Mouse (Mus musculus) granulocyte monocyte progenitor cell, adult 5-6 weeks (primary cell): ENCODE measurements around the gene Nr3c2. TPM values are rescaled to one million over a fixed set of nuclear protein-coding genes. Genes with fewer than 3 reads are reported as not detected.

Source experiments
- ATAC-seq: replicated peaks from 2 replicates; pipeline ENCODE4 v1.8.0; 2016; ENCODE audit warnings: mild to moderate bottlenecking, moderate TSS enrichment, inconsistent platforms; ENCODE audit not compliant: poor library complexity, severe bottlenecking
- total RNA-seq, 2 experiments: library from RNA; stranded (forward) in 1 of 2; stranded (reverse) in 1 of 2; fragments of 200-712, 200-1000 nt in 1 of 2; fragments of >200 nt in 1 of 2; fragmentation: Nextera tagmentation in 1 of 2; gene quantifications; 2 replicates each; pipeline ENCODE4 v1.2.3; 2014 to 2017

Nr3c2 gene
- total RNA-seq (2014; fragmentation: Nextera tagmentation) (0.11 TPM in 1 of 2 replicates, not detected in the other), total RNA-seq (2017) (0.04 and 0.05 TPM in 2 replicates)

DNA sequence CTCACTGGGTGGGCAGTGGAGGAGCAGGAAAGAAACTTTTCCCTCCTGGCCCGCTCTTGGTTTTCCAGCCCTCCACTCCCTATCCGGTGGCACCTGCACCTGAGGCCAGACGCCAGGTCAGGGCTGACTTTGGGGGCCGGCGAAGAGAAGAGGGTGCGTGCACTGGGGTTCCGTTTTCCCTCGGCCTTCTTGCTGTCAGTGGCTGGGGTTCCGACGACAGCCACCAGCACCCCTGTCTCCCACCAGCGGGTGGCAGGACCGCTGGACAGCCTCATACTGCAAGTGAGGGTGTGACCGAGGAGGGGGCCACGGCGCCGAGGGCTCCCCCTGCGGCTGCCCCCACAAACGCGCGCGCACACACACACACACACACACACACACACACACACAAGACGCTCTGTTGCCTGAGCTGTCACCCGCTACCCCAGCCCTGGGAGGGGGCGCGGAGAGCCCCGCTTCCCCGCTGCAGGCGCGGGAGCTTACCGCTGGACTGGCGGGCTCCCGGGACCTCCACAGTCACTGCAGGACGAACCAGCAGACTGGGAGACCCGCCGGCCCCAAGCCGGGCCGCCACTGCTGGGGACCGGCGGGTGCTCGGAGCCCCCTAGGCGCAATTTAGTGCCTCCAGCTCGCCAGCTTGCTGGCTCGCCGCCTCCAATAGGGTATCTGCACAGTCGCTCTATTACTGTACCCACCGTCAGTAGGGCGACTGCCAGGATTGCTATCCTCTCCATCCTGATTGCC, at the start of gene Nr3c2:
Gene Nr3c2 (plus strand): TSS at position 32 of the 744 bp plus-strand sequence.
- ATAC-seq, result peak; percentile 31

DNA sequence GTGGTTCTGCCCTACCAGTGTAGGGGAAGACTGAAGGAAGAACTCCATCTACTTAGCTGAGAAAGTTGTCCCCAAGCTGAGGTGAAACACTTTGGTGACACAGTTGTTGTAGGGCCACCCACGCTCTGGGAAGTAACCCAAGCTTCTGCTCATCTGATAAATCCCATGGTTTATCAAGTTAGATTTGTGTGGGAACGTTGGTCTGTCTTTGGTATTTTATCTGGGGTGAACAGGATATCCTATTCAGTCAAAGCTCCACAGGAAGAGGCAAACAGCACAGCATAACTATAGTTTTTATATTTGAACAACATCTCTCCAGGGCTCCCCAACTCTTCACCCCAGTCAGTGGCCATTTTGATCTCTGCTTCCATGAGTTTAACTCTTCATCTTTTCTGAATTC, 40.7 kb upstream of the Nr3c2 start:
- no peak for ATAC-seq

DNA sequence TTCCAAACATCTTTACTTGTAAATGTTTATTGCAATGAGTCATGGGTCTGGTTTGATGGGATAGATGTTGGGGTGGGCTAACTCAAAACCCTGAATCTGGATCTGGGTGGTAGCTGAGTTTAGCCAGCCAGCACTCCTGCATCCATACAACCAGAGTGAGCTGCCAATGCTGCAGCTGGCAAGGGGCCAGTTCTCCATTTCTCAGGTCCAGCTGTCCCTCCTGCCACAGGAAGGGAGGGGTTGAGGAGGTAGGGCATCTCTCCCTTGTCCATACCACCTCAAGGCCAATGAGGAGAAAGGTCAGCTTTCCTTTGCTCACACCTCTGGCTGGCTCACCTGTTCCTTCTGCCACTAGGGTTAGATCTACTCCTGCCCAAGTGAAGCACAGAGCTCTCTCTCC, 39.5 kb upstream of the Nr3c2 start:
- no peak for ATAC-seq

DNA sequence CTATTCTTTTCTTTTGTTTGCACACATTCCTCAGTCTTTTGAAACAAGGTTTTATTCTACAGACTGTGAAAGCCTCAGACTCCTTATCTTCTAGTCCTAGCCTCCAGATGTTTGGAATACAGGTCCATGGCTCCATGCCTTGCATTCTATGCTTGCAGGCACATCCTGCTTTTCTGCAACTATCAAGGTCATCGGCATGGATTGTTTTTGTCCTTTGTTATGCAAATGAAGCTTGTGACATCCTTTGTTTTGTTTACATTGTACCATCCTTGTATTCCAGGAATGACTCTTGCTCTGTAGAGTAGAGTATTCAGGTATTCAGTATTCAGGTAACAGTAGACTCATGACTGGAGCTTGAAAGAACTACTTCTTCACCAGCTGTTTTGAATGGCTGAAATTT, 36.2 kb upstream of the Nr3c2 start:
- no peak for ATAC-seq

DNA sequence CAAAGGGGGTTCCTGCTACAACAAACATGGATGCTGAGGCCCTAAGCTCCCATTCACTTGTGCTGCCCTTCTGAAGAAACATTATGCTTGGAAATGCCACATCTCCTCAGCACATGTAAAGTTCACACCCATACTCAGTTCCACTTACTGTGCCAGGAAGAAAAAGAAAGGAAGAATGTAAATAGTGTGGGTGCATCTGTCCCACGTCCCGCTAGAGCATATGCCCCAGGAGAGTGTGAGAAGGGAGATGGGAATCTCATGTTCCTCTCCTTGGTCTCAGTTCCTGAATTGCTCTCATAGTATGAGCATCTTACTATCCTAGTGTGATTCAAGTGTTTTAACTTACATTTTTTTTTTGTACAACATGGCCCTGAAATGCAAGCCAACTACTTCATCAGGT, 22.4 kb upstream of the Nr3c2 start:
- ATAC-seq, result no peak

DNA sequence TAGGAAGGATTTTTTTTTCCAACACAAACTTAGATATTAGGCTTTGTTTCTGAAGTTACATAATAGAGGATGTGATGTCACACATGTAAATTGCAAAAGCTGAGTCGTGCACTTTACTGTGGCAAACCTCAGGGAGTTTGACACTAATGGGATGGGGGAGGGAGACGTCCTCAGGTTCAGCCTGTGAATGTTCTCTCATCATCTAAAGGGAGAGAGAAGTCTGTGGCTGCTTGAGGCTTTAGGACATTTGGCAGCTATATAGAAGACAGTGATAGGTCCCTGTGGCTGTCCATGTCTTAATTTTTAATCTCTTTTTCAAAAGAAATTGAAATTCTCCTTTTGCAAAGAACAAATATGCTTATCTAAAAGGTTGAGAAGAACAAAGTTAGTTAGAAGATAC, 2.2 kb upstream of the Nr3c2 start:
- peak; percentile 45 for ATAC-seq

DNA sequence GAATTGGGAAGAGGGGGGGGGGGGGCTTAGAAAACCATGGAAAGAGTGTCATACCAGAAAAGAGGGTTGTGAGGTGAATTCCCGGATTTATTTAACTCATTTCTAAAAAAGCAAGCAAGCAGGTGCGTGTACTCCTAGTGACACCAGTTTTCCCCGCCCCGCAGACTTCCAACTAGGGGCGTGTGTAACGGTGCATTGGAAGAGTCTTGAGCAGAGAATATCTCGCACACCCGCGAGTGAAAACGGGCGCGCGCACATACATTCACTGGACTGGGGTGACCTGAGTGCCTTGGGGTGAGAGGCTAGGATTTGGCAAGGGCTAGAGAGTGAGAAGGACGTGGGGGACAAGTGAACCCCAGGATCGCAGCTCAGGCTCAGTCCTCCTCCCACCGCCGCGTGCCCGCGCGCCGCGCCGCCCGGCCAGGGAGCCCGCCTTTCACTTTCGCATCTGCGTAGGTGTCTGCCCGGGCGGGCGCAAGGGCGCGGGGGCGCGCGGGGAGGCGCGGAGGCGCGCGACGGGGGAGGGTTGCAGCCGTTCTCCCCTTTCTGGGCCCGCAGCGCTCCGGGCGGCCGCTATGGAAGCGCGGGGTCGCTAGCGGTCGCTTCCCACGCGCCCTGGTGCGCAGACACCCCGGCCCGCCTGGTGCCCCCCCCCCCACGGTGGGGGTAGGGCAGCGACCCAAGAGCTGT, 376 bp upstream of the Nr3c2 start:
- ATAC-seq, result peak; percentile 31

DNA sequence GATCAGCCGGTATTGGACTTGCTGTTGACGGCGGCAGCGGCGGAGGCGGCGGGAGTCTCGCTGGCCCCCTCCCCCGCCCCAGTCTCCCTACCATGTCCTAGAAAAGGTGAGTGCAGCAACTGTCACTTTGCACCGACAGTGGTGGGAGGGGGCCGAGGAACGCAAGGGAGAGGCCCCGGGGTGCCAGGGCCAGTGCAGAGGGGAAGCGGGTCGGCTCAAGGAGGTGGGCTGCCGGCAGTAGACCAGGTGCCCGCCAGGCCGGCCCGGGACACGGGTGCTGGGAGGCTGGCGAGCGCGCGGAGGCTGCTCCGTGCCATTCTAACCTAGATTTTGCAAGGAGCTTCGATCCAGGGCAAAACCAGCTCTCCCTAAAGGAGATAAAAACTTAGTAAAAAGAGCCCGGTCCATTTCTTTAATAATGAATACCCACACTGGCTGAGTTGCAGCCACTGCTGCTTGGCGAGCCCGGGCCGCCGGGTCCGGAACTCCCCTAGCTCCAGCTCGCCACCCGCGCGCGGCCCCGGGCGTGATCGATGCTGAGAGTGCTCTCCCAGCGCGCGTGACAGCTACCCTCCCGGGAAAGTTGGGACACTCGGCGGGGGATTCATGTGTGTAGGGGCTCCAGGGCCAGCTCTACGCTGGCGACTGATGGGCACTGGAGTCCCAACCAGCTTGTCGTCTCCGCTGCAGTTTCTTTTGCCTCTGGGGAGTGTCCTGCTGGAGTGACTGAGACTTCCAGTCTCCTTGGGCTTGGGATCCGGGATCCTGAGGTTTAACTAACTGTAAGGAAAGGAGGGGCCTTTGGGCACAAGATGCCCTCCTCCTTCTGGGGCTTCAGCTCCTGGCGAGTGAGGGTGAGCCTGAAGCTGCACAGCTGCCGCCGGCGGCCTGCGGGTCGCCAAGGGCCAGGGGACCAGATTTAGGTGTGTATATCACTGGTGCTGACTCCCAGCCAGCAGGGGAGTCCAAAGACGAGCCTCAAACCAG, 1.2 kb downstream of the Nr3c2 start:
- ATAC-seq, result no peak

DNA sequence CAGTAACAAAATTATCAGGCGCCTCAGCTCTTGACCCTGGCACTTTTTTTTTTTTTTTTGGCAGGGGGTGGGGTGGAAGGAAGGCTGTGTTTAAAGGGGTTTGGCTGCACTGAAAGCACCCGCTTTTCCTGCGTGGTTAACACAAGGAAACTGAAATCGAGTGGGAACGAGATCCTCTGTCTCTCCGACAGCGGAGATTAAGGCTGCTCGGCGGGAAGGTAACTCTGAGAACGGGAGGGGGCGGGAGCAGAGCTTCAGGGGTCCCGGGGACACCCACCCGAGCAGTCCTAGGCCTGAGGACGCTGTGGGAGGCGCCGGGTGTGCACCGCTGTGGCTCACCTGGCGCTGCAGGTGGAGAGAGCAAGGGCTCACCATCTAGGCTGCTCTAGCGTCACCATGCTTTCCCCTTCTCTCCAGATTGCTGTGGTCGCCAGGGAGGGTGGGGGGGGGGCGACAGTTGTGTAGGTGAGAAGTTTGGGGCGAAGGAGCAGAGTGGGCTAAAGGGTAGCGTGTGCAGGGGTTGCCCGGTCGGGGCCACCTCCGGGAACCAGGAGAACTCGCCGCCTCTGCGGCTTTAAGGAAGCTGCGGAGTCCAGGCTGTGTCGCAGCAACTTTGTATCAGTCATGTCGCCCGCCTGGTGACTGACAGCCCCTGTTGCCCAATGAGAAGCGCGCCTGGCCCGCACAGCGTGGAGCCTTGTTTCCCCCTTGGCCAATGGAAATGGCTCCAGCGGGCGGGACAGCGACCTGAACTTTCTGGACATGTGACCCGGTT, 2.4 kb downstream of the Nr3c2 start:
- peak; percentile 78 for ATAC-seq

DNA sequence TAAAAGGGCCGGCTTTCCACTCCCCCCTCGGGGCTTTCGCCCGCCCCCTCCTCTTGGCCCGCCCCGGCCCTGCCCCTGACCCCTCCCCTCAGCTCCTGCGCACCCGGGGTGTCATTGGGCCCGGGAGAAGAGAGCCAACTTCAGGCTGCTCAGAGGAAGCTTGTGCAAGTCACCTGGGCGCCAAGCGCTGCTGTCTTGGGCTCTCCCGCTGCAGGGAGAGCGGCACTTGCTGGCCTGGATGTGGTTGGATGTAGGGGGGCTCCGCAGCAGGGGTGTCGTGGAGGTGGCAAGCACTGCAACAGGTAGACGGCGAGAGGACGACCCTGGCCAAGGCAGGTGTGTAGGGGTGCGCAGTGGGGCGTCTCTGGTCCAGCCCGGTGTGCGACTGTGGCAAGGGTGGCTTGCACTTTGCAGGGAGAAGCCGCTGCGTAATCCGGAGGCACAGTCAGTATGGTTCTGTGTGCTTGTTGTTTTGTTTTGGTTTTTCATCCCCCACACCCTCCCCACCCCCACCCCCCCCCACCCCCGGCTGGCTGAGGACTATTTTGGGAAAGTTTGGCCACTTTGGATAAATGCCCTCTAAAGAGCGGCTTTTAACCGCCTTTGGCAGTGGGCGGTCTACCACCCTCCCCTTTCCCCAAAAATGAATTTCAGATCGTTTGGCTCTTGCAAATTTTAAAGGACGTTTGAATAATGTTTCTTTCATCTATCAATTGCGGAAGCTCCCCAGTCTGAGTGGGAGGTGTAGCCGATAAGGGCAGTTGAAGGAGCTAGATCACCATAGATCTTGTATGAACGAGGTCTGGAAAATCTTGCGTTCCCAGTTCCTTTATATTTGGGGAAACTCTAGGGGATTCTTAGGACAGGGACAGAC, 3.2 kb downstream of the Nr3c2 start:
- ATAC-seq, result no peak

DNA sequence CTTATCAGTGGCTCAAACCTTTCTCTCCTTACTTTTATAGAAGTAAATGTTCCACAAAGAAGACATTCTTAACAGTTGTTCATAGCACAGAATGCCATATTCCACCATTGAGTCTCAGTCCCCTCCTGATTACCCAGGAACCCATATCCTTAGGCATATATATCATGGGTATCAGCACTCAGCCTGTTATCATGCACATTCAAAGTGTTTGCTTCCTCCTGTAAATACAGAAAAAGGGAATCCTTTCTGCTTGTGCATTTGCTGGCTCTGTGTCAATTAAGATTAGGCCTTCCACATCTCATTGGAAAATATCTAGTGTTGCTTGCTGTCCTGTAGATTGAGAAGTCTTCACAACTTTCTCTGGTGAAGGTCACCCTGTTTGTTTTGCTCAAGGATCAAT, 12.0 kb downstream of the Nr3c2 start:
- ATAC-seq, result no peak

DNA sequence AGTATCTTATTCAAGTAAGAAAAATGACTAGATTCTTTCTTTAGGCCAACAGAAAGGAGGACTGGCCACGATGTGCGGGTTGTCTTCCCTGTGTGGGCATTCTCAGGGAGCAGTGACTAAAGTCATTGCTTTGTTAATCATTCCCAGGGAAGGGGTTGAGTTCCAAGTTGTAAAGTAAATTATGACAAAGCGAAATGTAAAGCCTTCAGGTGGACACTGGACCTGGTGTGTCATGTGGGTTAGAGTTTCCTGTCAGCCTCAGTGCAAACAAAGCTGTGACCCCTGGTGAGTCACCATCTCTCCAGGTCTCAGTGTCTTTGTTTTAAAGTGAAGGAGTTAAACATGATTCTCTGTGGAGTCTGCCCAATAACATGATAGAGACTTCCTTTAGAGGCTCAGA, 13.4 kb downstream of the Nr3c2 start:
- ATAC-seq, result no peak

DNA sequence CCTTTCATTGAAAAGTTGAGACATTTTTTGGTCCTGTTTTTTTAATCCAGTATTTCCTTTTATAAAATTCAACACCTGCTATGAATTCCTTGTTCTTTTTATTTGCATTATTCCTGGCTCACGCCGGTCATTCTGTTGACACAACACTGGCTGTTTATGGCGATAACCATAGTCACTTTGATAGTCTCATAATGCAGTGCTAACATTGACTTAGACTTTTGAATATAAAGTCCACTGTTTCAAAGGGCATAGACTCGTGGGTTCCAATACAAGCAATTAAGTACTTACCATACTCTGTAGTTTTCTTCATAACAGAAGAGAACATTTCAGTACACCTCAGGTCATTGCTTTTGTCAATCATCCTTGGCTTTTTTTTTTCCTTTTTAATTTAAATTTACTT, 14.0 kb downstream of the Nr3c2 start:
- no peak for ATAC-seq

DNA sequence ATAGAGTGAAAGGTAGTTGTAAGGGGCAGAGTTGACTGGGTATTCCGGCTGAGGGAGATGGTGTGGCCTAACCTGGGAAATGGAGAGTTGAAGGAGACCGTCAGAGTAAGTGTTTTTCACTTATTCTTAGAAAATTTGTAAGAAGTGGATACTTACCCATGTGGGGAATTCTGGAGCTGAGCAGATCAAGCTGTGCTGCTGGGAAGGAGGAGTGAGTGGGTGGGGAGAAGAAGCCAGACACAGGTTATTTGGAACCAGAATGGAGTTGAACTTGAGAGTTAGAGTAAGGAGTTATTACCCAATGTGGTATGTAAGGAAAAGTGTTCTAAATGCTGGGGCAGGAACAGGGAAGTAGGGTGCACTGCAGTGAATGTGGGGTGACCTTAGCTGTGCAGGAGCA, 16.0 kb downstream of the Nr3c2 start:
- no peak for ATAC-seq

DNA sequence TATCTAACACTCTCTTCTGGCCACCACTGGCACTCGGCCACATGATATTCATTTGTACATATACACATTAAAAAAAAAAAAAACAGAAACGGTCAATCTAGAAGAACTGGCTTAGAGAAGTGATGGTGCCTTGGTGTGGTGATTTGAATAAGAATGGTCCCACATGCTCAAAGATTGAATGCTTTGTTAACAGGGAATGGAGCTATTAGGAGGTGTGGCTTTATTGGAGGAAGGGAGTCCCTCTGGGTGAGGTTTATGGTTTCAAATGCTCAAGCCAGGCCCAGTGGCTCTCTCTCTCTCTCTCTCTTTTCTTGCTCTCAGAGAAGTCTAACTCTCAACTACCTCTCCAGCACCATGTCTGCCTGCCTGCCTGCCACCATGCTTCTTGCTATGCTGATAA, 20.3 kb downstream of the Nr3c2 start:
- ATAC-seq, result no peak

DNA sequence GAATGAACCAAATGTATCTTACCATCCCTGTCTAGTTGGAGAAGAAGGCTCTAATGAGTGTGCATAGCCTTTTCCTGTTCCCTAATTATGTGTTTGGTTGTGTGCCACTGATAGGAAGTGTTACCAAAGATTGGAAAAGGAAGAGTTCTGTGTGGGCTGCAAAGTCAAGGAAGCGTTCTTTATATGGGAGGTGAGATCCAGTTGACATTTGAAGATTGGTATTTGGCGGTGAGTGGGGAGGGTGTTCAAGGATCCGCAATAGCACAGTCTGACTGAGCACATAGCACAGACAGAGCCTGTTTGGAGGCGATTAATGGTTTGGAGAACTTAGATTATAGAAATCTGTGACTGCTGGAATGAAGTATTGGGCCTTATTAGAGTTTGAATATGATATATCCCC, 24.9 kb downstream of the Nr3c2 start:
- no peak for ATAC-seq

DNA sequence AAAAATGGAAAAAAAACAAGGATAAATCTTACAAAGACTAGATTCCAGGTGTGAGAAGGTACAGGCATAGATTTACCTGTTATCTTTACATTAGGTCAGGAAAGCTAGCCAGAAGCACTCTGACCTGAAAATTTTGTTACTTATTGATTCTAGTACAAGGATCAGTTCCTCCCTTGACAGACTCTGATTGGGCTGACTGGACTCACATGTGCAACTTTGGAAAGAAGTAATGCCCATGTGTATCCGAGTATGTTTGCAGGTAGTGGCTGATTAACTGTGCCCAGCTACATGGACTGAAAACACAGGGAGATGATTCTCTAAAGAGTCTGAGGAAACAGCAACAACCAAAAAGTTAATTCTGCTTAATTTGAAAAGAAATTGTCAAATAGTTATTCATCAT, 29.1 kb downstream of the Nr3c2 start:
- no peak for ATAC-seq

DNA sequence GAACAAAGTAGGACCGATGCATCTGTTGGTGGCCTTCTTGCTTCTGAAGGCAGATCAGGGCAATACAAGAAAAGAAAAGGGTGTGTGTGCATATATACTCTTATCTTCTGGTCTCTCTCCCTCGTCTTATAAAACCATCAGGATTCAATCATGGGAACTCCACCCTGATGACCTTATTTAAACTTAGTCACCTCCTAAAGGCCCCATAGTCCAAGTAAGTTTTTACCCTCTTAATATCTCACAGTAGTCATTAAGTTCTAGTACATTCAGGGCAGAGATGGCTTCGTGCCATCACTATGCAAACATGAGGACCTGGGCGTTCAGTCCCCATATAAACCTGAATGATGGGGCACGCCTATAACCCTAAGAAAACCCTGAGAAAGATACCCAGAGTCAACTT, 29.6 kb downstream of the Nr3c2 start:
- no peak for ATAC-seq

DNA sequence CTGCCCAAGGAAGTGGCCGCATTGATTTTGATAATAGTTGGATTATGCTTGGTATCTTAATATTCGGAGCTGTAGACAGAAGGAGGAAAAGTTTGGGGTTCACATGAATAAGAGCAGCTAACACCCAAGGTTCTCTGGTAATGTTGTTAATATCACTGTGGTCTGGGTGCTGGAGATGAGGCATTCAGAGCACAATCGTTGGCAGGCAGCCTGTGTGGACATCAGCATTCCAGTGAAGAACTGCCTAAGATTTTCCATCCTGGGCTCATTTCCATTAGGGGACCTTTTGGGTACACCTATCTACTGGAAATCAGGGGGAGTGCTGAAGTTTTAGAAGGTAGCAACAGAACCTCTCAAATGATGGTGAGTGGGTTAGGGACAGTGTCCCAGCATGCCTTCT, 65.8 kb downstream of the Nr3c2 start:
- ATAC-seq, result no peak
